Mouse (Mus musculus): ENCODE results near the gene Gtf2a2. TPM values are rescaled to one million over a fixed set of nuclear protein-coding genes. Genes with fewer than 3 reads are reported as not detected.

Gtf2a2 gene
- total RNA-seq, 2 experiments from 2014 or later = 13.8 to 28.5 TPM

GRCm38 (mm10) chr9:70048751-70049415 is 36.5 kb downstream of the Gtf2a2 start:
- no peak for ATAC-seq (replicated peaks; ENCODE audit: low FRiP score, poor library complexity, severe bottlenecking)

DNA sequence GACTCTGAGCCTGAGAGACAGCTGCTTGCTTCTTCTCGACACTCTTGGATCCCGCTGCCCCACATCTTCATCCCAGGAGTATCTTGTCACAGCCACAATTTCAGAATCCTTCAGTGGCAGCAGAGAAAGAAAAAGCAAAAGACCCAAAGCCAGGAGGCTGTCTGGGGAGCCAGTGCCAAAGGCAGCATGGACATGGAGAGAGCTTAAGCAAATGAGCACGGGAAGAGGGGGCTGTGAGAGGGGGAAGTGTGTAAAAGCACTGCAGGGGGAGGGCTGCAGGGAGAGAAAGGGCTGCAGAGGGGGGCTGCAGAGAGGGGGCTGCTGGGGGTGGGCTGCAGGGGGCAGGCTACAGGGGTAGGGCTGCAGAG is 37.0 kb downstream of the Gtf2a2 start:
- no peak for ATAC-seq (replicated peaks; ENCODE audit: low FRiP score, poor library complexity, severe bottlenecking)

- ATAC-seq (replicated peaks; ENCODE audit: low FRiP score, poor library complexity, severe bottlenecking) = no peak
Measured at GRCm38 (mm10) chr9:70049839-70050238, 37.5 kb downstream of the Gtf2a2 start.

DNA sequence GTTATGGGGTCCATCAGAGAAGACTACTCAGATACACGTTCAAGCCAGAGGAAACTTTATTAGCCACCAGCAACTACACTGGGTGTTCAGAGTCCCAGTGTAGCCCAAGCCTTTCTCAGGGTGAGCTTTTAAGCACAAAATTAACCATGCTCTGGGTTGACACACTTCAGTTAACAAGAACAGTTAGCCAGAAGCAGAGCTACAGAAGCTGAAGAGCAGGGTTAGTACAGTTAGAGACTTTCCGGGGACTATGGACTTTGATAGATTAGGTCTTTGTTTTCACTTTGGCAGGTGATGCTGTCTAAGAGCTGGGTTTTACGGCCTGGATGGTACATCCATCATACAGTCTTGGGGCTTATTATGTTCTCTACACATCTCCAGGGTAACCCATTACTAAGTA is 40.4 kb downstream of the Gtf2a2 start:
- ATAC-seq (replicated peaks; ENCODE audit: low FRiP score, poor library complexity, severe bottlenecking) = no peak

DNA sequence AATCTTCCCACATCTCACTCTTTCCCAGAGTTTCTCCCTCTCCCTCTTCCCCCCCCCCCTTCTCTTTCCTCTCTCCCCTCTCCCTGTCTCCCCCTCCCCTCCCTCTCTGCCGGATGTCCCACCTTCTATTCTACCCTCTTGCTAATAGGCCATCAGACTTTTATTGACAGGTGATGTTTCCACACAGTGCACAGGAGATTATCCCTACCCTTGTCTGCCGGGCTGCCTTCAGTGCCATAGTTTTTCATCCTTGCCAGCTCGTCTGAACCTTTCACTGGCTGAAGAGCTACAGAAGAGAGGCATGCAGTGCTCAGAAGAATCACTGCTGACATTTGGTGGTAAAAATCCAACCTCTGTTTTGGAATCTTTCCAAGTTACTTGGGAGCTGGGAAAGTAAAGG is 41.1 kb downstream of the Gtf2a2 start:
- no peak for ATAC-seq (replicated peaks; ENCODE audit: low FRiP score, poor library complexity, severe bottlenecking)

- no peak for ATAC-seq (replicated peaks; ENCODE audit: low FRiP score, poor library complexity, severe bottlenecking)
Measured at GRCm38 (mm10) chr9:70062012-70062411, 49.7 kb downstream of the Gtf2a2 start.

- ATAC-seq (replicated peaks; ENCODE audit: low FRiP score, poor library complexity, severe bottlenecking) = no peak
Measured at GRCm38 (mm10) chr9:70067497-70067896, 55.1 kb downstream of the Gtf2a2 start.

GRCm38 (mm10) chr9:70069961-70070435 is 57.6 kb downstream of the Gtf2a2 start:
- ATAC-seq (replicated peaks; ENCODE audit: low FRiP score, poor library complexity, severe bottlenecking) = no peak

DNA sequence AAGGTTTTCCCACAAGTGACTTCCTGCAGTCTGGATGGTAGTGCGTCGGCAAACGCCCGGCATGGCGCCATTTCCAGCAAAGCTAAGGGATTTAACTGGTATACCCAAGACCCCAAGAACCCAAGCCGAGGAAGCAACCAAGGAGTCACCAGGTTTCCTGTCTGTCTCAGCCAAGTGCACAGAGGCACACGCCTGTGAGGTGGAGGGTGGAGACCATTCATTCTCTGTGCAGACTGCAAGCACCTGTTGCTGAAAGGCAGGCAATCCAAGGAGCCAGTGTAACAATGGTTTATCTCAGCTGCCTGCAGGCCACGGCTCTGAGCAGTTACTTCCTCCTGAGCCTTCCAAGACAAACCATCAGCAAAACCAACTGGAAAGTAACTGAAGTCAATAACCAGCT is 60.0 kb downstream of the Gtf2a2 start:
- no peak for ATAC-seq (replicated peaks; ENCODE audit: low FRiP score, poor library complexity, severe bottlenecking)

Other genes starting within 250 kb of the Gtf2a2 start
- 28.0 and 34.2 TPM in 2 replicates for gene Bnip2, start 23.1 kb upstream of the Gtf2a2 start, total RNA-seq (2015; ENCODE audit: low replicate concordance)
- gene Bnip2, start 23.1 kb upstream of the Gtf2a2 start, total RNA-seq (2017; ENCODE audit: low replicate concordance) = 35.2 and 43.2 TPM in 2 replicates
- gene Gcnt3, start 25.5 kb downstream of the Gtf2a2 start, total RNA-seq (2015; ENCODE audit: low replicate concordance) = not detected in 2 replicates
- not detected in 2 replicates for gene Gcnt3, start 25.5 kb downstream of the Gtf2a2 start, total RNA-seq (2017; ENCODE audit: low replicate concordance)
- not detected in 2 replicates for gene Fam81a, start 130.0 kb downstream of the Gtf2a2 start, total RNA-seq (2015; ENCODE audit: low replicate concordance)
- not detected in 2 replicates for gene Fam81a, start 130.0 kb downstream of the Gtf2a2 start, total RNA-seq (2017; ENCODE audit: low replicate concordance)
- gene Myo1e, start 194.8 kb downstream of the Gtf2a2 start, total RNA-seq (2015; ENCODE audit: low replicate concordance) = not detected in 2 replicates
- gene Myo1e, start 194.8 kb downstream of the Gtf2a2 start, total RNA-seq (2017; ENCODE audit: low replicate concordance) = not detected in 2 replicates